Mouse (Mus musculus): ENCODE results near the gene Vwa3b.
A peak's percentile ranks its signal among the peaks of the same experiment; 100 is the strongest.

The Vwa3b gene

DNA sequence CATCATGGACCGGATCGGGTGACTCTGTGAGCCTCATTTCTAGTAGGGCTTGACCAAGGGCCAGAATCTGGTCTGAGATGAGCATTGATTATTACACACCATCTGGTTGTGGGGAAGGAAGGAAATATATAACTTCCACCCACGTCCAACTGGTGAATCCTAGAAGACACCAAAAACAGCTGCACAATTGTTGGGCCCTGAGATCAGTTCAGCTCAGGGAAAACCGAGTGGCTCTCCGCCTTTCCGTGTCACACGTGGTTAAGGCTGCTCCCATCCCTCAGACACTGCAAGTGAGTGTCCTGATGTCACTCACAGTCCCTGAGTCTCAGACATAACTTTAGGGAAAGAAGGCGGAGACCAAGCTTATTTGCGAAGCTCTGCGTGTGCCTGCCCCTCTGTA lies 16.5 kb upstream of the Vwa3b start:
- DNase-seq (ENCODE audit: low read depth, low spot score), result no peak

DNA sequence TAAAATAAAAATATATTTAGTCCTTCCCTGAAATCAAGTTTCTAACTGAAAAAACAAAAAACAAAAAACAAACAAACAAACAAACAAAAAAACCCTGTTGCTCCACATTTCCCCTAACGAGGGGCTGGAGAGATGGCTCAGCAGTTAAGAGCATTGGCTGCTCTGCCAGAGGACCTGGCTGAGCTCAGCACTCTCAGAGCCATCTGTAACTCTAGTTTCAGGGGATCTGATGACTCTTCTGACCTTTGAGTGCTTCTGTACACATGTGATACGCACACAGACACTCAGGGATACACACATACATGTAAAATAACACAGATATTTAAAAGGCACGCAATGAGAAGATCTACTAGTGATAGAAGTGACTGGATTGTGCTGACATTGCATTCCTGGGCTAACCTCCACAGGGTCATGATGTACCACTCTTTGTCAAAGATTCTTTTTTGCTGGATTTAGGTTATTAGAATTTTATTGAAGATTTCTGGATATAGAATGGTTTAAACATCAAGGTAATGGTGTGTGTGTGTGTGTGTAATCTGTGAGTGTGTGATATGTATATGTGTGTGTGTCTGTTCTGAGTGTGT lies 14.7 kb upstream of the Vwa3b start:
- DNase-seq (ENCODE audit: low read depth, low spot score), result no peak

DNA sequence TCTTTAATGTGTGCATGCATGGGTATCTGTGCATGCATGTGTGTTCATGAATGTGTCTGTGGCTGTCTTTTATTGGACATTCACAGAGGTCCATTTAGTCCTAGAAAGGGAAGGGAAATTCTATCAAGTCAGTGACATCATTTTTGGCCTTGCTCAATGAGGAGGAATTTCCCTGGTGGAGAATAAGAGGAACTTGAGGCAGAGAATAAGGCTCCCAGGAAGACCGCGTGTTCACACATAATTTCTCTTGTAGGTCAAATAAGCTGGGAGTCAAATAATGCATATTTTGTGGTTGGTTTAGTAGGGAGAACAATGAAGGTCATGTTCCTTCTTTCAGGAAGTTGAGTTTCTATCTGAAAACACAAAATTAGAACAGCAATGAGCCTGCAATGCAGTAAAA lies 13.4 kb upstream of the Vwa3b start:
- no peak for DNase-seq (ENCODE audit: low read depth, low spot score)

DNA sequence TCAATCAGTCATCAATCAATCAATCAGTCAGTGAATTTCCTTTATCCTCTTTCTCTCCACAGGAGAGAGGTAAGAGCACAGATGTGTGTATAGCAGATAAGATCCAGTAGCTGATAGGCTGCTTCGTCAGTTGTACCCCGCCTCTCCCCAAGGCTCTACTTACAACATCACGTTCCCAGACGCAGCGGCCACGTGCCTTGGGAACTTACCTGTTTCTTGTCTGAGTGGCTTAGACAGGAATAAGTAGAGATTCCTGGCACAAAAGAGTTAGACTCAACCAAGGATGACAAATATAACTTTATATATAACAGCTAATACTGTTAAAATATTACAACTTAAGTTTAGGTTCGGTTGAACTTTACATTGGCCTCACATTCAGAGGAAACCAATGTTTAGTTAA lies 12.7 kb upstream of the Vwa3b start:
- no peak for DNase-seq (ENCODE audit: low read depth, low spot score)

DNA sequence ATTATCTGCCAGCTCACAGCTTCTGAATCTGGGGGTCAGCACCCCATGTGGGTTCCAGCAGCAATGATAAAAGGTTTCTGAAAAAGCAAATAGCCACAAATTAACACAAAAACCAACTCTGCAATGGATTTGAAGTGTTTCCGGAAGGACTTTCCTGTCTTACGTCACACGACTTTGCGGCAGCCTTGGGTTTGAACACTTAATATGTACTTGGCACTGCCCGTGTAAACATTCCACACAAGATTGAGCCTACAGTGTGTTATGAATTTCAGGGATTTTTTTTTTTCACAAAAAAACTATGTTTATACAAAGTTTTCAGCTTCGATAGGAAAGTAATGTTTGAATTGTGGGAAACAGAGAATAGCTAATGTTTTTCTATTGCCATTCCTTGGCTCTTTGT lies 7.4 kb upstream of the Vwa3b start:
- no peak for DNase-seq (ENCODE audit: low read depth, low spot score)

DNA sequence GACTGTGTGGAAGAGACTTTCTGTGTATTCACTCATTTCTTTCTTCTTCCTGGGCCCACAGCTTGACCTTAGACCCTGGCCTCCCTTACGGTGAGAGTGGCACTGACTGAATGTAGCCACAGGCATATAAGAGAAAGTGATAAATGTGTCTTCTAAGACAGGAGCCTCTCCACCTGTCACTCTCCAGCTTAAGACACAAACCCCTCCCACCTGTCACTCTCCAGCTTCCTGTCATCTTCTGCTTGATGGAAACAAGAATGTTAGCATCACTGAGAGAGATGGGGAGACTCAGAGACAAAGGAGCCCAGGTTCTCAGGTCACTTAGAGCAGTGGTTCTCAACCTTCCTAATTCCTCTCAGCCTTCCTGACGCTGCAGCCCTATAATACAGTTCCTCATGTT lies 3.7 kb upstream of the Vwa3b start:
- peak; percentile 51 for DNase-seq (ENCODE audit: low read depth, low spot score)

DNA sequence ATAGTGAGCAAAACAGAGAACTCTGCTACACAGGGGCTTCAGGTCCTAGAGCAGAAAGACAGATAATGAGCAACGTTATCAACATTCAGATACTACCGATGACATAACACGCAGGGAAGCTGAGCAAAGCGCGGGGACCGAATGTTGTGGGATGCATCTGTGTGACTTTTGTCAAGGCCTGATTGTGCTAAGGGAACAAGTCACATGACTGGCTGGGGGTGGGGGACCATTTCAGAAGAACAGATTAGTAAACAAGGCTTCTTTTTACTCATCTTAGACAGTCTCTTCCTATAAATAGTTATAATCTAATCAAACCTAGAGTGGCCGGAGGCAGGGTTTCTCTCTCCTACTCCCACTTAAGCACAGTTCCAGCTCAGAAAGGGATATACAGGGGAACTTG lies 1.7 kb upstream of the Vwa3b start:
- DNase-seq (ENCODE audit: low read depth, low spot score), result no peak

DNA sequence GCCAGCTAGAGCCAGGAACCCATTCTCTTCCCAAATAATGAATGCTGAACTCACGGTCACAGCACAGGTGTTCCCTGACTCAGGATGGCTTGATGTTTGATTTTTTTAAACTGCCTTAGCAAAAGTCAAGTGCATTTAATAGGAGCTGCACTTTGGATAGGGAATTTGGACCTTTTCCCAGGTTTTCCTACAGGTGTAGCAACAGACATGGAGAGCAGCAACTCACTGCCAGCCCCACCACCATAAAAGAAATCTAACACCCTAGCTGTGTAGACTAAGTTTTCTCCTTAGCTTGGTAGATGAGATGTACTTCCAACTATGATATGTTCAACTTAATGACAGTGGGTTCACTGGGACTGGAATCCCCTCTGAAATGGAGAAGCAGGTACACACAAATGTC lies 1.0 kb upstream of the Vwa3b start:
- DNase-seq (ENCODE audit: low read depth, low spot score), result no peak

DNA sequence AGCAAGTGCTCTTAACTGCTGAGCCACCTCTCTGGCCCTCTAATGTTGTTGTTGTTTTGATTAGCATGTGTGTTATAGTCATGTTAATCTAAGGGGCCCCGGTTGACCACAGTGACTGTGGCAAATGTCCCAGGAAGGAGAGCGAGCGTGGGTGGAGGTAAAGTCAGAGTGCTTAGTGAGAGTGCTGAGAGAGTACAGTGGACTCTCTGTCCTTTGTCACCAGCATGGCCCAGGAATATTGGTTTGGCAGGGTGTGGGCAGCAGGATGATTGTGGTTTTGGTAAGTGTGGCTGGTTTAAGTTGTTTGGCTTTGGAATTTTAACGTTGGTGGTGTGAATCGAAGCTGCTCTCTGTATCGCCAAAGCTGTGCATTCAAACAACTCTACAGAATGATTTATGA lies 470 bp downstream of the Vwa3b start:
- DNase-seq (ENCODE audit: low read depth, low spot score), result no peak

DNA sequence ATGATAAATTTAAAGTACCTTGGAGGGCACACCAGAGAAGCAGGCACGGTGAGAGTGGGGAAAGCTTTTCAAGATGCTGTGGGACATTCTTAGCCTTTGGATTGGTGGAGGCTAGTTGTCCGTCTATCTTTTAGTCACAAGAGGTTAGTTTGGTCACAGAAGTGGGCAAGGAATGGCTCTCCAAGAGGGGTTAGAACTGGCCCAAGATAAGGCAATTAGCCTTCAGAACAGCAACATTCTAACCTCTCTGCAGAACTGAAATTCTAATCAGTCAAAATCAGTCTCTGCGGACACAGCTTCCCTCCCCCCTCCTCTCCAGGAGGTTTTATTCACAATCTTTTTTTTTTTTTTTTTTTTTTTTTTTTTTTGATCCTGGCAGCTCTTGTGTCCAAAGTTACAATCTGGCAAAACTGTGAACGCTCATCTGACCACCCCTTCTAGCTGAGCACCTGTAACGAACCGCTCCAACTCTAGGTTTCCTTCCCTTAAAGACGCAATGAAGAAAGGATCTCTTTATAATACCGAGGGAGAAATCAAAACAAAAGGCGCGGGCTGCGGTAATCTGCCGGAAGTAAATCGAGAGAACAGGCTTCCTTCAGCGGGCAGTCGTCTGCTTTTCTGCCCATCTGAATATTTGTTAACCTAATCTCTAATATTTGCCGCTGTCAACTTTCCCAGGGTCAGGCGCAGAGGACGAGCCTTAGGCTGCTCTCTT lies 2.2 kb downstream of the Vwa3b start:
- DNase-seq (ENCODE audit: low read depth, low spot score), result peak; percentile 66

DNA sequence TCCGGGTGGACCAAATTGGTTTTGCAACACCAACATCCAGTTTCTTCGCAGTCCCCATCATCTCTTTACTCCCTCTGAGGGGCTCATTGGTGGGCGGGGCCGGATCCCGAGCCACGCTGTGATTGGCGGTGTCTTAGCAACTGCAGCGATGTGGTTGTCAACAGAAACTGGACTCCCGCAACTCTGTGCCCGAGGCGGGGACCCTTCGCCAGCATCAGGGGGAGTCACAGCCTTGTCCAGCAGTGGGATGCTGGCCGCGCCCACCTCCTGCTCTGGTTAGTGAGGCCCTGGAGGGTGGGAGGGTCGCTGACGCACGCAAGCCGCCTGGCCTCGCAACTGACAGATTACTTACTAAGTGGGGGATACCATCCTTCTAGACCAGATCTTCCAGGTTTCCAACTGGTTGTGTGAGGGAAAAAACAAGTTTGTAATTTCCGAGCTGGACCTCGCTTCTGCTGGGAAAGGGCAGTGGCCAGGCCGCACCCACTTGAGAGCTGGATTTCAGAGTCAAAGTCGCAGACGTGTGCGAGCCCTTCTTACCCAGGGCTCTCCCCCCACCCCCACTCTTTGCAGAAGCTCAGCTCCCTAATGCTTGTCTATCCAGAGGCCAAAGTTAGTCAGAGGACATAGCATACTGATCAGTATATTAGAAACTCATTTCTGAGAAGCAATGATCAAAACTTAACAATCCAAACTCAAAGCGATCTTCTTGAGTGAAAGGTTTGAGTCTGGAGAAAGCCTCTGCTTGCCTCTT lies 2.9 kb downstream of the Vwa3b start:
- peak; percentile 73 for DNase-seq (ENCODE audit: low read depth, low spot score)

DNA sequence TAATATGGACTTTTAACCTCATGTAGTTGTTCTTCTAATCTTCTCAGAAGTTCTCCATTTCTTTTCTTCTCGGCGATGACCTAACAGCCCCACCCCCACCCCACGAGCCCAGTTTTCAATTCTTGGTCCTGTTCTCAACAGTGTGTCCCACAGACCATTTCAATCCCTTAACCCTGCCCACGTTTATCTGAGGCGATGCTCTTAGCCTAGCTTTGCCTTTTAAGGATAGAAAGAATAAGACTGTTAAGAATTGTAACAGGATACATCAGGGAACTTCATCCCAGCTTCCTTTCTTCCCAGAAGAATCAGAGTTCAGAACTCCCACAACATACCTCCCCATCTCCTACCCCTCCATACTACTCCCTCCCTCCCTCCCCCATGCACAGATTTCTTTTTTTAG lies 3.5 kb downstream of the Vwa3b start:
- DNase-seq (ENCODE audit: low read depth, low spot score), result no peak

DNA sequence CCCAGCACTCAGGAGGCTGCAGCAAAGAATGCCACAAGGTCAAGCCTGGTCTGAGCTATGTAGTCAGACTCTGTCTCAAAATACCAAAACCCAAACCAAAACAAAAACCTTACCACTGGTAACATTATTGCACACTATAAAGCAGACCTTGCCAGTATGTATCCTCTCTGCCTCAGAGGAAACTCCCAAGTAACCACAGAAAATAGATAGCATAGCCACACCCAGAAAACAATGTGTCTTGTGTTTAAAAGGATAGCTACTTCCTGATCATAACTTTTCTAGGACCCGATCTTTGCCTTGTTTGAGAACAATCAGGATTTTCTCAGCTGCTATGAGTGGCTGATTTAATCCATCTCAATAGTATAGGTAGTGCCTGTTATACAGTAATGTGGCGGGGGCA lies 4.3 kb downstream of the Vwa3b start:
- DNase-seq (ENCODE audit: low read depth, low spot score), result peak; percentile 68

DNA sequence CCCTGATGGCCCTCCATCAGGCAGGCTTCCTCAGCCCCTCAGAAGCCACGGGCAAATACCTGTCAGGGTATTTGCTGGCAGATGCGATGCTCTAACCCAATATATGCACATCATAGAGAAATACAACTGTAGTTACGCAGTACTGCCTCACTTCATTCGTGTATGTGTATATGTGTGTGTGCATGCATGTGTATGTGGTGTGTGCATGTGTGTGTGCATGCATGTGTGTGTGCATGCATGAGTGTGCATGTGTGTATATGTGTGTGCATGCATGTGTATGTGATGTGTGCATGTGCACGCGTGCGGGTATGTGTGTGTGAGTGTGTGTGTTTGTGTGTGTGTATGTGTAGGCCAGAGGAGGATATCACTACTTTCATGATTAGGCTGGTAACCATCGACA lies 9.5 kb downstream of the Vwa3b start:
- no peak for DNase-seq (ENCODE audit: low read depth, low spot score)

DNA sequence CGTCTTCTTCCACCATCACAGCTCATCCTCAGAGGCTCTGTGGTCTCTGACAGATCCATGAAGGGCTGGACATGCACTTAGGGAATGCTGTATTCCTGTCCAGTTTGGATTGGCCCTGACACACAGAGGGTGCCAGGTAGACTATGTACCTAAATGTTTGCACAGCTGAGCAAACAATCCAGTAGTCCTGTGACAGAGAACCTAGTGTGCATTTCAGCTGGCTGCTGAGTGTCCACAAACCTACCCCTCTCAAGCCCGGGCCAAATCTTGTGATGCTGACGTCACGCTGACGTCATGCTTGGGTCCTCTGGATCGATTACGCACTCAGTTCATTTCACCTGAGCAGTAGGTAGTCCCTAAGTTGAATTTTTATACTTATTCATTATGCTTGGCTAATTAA lies 14.7 kb downstream of the Vwa3b start:
- DNase-seq (ENCODE audit: low read depth, low spot score), result no peak

DNA sequence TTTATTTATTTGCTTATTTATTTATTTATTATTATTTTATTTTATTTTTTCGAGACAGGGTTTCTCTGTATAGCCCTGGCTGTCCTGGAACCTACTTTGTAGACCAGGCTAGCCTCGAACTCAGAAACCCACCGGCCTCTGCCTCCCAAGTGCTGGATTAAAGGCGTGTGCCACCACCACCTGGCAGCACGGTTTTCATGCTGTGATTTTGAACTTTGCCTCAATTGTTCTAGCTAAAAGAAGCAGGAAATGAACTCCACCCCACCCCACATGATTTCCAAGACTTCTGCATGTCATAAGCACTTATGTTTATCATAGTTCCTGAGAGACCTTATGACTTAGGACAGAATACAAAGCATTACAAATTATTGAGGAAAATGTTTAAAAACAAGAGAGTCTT lies 15.5 kb downstream of the Vwa3b start:
- DNase-seq (ENCODE audit: low read depth, low spot score), result no peak

DNA sequence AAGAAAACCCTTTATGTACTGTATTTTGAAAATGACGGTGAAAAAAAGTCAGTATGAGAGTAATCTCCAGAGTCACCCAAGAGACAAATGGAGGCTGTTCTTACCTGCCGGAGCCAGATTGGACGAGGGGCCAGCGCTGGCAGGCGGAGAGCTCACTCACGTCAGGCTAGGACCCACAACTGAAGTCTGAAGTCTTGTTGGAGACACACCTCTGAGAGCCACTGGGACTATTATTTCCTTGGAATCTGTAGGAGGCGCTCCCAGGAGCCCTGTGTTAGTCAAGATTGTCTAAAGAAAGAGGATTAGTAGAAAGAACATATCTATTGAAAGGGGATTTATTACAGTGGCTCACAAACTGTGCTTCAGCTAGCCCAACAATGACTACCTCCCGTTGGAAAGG lies 16.4 kb downstream of the Vwa3b start:
- DNase-seq (ENCODE audit: low read depth, low spot score), result no peak

DNA sequence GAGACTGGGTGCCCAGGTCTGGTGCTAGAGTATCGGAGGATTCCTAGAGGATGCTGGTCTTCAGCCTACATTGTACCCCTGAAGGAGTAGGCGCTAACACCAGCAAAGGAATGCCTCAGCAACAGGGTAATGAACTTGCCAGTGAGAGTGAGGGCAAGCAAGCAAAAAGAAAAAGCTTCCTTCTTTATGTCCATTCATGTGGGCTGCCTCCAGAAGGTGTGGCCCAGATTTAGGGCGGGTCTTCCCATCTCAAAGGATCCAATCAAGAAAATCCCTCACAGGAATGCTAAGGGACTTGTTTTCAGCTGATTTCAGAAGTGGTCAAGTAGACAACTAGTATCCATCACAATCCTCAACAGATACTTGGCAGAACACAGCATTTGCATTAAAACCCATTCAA lies 16.8 kb downstream of the Vwa3b start:
- no peak for DNase-seq (ENCODE audit: low read depth, low spot score)

DNA sequence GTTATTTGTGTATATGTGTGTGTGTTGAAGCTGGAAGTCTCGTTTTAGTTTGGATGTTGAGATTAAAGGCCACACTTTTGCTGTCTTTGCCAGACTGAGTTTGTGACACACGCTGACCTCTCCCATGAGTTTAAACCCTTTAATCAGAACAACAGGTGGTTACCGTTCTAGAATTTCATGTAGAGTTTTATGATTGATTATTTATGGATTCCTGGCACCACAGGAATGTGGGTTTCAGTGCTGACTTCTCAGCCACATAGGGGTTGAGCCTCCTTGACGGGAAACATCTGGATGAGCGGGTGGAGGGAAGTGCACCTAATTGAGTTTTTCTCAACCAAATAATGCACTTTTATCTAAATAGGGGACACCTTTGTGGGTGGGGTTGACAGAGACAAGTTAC lies 19.1 kb downstream of the Vwa3b start:
- DNase-seq (ENCODE audit: low read depth, low spot score), result no peak

DNA sequence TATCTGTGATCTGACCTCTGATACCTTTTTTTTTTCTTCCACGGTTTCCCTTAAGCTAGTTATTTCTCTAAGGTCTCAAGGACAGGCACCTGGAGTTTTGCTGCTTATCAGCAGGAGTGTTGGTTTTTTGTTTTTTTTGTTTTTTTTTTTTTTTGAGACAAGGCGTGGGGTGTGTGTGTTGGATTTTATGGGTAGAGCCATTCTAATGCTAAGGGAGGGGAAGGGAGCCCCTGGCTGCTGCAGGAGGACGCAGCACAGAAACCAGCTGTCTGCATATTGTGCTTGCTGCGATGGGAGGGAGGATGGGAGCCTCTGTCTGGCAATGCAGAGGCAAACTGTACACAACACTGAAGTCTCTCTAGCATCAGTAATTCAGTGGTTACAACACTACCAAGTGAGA lies 22.8 kb downstream of the Vwa3b start:
- DNase-seq (ENCODE audit: low read depth, low spot score), result no peak

DNA sequence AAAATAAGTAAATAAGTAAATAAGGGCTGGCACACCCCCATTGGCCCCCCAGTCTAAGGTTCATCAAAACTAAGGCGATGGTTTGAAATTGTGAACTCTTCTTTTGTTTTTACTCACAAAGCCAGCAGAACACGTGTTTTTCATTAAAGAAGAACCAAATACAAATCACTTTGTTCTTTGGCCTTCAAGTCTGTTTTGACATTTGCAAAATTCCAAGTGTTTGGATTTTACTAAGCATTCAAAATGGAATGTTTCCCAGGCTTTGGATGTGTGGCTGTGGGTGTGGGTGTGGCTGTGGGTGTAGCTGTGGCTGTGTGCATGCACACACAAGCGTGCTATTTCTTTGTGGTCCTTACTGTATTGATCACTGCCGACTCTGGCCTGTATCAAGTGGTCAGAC lies 27.3 kb downstream of the Vwa3b start:
- no peak for DNase-seq (ENCODE audit: low read depth, low spot score)

DNA sequence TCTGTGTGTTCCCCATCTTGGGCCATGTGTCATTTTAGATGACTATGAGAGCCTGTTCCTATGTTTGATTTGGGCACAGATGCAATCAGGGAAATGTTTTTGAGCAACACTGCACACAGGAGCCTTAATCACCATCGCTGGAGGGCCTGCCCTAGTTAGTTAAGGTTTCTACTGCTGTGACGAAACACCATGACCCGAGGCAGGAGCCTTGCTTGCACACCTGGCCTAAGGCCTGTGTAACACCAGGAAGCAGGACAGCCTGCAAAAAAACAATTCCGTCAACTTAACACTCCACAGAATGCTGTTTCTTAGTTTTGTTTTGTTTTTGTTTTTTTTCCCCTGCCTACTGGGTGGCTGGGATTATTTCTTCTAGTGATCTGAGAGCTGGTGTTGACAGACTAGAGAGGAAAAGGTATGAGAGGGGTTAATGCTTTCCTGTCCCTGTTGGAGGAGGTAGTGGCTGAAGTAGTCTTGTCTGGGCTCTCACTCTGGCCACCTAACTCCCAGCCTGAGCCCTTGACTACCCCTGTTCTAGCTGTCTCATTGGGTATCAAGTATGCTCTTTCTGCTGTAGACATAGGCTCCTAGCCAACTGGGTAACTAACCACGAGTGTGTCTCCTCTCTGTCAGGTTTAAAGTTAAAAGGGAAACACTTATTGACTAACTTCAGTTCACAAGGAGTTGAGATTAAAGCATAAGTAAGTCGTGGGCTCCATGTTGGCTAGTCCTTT lies 30.6 kb downstream of the Vwa3b start:
- no peak for DNase-seq (ENCODE audit: low read depth, low spot score)

DNA sequence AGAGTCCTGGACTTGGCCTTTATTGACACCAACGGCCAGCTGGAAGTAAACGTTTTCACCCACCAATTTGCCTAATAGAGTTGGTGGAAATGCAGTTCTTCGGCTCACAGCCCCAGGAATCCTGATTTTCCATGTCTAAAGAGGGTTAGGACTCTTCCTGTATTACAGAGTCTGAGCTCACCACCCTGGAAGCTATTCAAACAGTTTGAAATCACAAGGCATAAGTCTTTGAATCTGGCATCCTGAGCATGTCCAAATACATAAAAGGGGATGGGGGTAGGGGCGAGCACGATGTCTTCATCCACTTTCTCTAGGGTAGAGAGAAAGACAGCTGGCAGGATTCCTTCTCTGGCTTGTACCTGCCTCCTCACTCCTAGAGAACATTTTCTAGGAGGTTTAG lies 34.5 kb downstream of the Vwa3b start:
- no peak for DNase-seq (ENCODE audit: low read depth, low spot score)

Data from CD4-positive helper T cell, adult 2 months (primary cell).